Mouse (Mus musculus) cortical plate, adult 2 months (tissue): Measurements from ENCODE around the gene Rsg1.

Source experiments
- CTCF ChIP-seq: fragments of 200-500 bp; IDR thresholded peaks from 2 replicates; pipeline ENCODE4 v1.5.1; 2011; ENCODE audit warnings: mild to moderate bottlenecking, control low read depth, low read length; ENCODE audit not compliant: insufficient read depth; ENCODE audit errors: extremely low read depth
- POLR2A ChIP-seq: fragments of 200-500 bp; IDR thresholded peaks from 2 replicates; pipeline ENCODE4 v1.6.1; 2011; ENCODE audit warnings: mild to moderate bottlenecking, low read length, control low read depth; ENCODE audit not compliant: insufficient read depth; ENCODE audit errors: extremely low read depth

DNA sequence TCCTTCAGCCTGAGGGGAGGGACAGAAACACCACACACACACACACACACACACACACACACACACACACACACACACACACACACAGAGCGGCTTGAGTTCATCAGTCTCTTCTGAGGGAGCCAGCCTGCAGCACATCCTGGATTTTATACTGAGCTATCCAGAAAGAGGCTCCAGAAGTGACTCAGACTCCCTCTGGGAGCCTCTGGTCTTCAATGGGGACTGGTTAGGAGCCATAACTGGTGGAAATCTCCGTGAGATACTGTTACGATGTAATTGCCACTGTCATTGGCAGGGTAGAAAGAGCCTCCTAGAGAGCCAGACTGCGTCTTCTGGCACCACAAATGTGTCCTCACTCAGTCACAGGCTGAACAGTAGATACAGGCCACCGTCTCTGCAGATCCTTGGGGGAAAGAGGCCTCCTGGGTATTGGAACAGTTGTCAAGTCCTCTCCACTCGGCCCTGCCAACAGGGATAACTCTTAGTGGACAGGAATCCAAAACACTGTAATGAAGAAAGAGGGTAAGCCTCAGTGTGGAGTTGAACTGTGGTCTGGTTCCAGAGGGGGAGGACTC lies 21.9 kb downstream of the Rsg1 start:
- TF ChIP-seq CTCF (no peak), POLR2A (no peak)
